Mouse (Mus musculus) cerebellum, adult 8-10 months (tissue): ENCODE measurements at regions not wholly inside any gene's neighbourhood (a gene's known extent, or its start where the extent isn't known, plus 50 kb on each side); places are given as distances from the start of the nearest gene placed in this dataset.

Source experiments
- DNase-seq: peaks from one replicate; pipeline ENCODE4 v3.0.0; 2022

DNA sequence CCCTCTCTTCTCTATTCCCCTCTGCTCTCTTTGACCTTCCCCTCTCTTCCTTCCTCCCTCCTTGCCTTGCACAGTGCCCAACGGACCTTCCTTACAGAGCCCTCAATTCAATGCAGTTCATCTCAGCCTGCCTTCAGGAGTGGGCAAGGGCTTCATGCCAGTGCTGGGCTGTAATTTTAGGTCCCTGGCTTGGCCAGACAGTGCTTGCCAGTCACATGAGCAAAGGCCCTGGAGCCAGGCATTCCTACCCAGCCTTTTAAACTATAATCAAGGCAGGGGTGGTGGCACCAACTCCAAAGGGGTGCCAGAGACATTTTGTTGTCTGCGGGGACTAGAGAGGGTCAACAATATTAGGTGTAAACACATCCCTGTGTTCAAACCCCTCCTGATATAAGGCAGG lies 150.9 kb downstream of the Efnb1 start:
- DNase-seq, result no peak

DNA sequence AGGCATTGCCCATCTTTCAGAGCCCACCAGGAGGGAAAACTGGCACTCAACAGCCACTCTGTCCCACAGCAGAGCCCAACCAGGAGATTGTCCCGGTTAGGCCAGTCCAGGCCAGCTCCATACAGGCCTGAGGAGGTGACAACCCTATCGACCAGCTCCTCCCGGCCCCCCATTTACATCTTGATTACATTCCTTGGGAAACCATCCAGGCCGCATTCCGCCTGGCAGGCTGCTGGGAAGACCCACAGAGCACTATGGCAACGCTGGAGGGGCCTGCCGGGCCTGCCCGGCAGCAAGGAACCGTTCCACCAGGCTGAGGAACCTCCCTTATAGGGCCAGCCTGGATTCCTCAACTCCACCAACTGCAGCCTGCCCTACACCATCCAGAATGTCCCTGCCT lies 149.7 kb downstream of the Efnb1 start:
- DNase-seq, result no peak

DNA sequence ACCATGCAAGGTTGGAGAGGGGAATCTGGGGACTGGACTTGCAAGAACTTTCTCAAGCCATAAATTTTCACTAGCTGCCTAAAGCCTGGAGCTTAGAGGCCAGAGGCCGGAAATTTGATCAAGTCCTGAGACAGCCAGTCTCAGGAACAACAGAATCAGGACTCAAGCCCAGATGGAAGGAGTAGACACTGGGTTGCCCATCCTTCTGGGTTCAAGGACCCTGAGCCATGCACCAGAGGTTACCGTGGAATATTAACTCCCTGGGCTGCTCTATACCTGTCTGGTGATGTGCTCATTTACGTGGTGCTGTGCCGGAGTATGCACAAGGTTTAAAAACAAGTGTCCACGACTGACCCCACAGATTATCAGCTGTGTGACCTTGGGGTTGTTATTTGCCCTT lies 145.1 kb downstream of the Efnb1 start:
- no peak for DNase-seq

DNA sequence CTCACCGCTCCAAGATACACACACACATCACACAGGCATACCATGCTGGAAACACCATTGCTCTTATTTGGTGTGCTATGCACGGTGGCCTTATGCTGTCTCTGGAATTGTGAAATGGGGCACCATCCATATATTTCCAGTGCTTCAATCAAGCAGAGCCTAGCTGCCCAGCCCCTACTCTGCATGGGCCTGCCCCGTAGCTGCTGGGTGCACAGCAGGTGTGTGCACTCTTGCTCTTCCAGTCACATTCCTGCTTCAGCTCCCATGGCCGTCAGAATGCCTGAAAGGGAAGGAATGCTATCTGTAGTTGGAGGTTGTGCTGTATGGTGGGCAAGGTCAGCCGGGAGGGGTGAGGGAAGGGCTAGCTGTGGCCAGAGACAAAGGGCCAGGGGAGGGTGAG lies 144.6 kb downstream of the Efnb1 start:
- DNase-seq, result no peak

DNA sequence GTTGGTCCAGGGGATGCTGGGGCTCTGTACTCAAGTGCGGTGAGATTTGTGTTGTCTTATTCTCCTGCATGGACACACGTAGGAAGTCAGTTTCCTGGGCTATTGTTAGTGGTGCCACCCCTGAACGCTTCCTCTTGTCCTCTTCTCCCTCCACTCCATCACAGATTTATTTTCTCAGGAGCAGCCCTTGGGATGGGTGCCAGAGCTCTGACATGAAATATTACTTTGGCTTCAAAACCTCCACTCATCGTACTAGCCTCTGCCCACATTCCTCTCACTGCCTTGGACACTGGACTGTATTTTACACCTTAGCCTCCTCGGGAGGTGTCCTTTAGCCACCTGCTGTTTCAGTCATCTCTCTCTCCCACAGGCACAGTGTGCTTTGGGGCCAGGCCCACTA lies 139.6 kb downstream of the Efnb1 start:
- no peak for DNase-seq

DNA sequence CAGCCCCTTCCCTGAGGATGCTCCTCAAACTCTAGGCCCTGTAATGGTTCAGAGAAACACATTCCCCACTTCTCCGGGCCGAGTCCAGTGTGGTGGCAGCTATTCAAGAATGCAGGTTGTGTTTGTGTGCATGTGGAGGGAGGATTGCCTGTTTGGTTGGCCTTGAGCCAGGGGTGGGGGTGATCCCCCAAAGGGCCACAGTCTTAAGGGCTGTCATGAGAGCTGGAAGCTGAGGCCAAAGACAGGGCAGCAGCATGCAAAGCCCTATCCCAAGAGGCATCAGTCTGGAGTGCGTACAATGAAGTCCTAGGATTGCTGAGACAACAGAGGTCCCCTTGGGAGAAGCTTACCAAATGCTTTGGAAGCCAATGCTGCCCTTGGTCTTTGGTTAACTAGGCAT lies 136.0 kb downstream of the Efnb1 start:
- no peak for DNase-seq

DNA sequence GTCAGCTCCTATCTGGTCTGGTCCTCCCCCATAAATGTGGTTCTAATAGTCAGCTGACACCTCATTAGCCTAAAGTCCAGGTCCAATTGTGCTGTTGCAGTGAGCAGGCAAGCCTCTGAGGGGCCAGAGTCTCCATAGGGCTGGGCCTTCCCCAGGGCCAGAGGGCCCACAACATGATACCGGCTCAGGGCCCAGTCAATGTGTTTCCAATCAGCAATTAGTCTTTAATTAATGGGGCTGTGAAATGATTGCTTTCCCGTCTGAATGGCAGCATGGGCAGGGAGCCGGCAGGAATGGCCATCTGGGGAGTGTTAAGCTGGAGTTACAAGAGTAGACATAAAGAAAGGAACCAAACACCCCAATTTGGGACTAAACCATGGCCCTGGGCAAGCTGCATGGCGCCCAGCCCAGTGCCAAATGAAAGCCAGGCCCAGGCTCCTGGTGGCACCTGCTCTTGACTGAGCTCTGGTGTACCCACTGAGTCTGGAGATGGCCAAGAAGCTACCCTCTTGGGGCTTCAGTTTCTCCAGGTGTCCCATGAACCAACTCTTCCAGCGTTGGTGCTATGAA lies 113.2 kb downstream of the Efnb1 start:
- no peak for DNase-seq

DNA sequence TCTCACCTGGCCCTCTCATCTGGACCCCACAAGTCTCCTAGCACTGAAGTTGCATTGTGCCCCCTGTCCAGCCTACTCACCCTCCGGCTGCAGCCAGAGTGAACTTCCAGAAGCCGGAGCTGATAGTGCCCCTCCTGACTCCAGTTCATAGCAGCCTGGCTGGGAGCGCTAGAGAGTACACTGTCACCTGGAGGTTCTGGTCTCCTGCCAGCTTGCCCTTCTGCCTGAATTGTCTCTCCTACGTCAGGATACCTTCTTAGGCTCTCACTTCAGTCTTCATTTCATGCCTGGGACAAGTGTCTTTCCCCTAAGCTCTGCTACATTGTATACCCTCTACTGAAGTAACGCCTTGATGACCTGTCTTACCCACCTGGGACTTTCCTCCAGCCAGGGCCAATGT lies 112.3 kb downstream of the Efnb1 start:
- DNase-seq, result no peak

DNA sequence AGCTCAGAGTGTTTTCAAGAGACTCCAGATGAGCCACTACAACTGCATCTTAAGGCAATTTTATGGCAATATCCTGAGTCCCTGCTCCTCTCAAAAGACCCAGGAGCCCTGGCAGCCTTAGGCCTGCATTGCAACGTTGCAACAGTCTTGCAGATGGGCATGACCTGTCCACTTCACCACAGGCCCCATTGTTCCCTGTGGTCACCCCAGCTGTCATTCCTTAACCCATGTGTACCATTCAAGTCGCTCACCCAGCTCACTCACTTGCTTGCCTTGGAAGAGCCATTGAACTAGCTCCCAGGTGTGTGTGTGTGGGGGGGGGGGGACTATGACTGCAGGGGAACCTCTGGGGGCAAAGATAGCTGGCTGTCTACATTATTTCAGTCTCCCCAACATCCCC lies 110.8 kb downstream of the Efnb1 start:
- peak; percentile 16 for DNase-seq

DNA sequence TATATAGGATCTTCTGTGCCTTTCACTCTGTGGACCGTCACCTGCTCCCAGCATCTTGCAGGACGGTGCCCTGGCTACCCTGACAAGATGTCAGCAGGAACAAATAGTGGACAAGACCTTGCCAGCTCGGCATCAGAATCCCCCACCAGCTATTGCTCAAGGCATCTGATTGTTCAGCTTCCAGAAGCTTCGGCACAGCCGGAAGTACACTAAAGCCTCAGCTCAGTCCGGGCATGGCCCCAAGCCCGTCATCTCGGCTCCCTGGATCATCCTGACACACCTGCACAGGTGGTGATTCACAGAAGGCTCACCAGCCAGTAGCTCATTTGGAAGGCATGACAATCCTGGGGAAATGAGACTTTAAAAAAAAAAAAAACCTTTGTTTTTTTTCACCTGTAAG lies 110.1 kb downstream of the Efnb1 start:
- DNase-seq, result no peak

DNA sequence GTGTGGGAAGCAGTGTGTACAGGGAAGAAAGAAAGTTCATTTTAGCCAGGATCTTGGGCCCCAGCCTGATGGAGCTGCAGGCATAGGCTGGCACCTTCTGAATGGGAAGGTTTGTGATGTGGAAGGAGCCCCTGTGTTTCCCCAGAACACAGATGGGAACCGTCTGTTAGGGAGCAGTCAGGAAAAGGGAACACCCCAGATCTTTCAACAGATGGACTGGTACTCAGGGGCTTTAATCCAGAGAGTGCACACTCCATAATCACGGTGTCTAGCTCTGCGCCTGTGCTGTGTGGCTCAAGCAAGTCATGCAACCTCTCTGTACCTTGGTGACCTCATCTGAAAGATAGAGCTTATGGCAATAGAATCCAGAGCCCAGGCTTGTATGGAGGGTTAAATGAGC lies 109.6 kb downstream of the Efnb1 start:
- no peak for DNase-seq

DNA sequence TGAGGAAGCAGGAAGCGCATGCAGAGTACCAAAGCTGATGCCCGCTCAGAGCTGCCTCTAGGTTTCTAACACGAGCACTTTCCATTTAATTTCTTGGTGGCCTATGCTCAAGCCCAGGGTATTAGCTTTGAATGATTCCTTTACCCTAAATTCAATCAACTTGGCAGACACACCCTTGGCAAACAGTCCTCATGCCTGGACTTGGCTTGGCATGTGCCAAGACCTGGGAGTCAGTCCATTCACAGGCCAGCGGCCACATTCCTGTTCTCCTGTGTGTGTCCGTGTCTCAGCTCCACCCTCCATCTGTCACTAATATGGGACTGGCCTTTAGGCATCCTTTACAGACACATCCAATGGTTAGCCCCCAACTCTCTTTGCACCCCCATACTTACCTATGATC lies 107.3 kb downstream of the Efnb1 start:
- no peak for DNase-seq

DNA sequence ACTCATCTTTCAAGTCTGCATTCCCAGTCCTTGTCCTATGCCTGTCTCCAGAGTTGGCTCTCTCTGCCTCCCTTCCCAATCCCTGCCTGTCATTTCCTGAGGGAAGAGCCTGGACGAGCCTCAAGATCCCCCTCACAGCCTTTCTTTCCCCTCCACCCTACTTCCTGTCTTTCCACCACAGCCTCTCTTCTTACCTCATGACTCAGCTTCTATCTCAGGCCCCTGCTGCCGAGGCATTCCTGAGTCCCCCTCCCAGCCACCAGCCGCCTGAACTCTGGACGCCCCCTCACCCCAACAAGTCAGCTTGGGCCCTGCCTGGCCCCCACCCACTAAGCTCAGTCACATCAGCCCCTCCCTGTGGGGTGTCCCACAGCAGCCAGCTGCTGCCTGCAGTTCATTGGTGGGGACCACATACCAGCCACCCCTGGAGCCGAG lies 105.8 kb downstream of the Efnb1 start:
- no peak for DNase-seq

DNA sequence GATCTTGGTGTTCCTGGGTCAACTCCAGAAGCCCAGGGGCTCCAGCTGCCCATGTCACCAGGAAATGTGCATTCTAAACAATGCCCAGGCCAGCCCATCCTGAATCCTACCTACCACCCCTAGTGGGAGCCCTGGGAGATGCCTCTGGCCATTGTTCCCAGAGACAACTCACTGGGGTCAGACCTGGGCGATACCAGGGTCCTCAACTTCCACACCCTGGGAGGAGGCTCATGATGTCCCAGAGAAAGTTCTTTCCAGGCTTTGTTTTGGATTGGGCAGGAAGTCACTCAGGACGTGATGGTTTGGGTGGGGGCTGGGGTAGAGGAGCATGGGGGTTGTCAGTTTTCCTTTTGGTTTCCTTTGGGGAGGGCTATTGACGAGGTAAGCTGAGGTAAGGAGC lies 97.1 kb downstream of the Efnb1 start:
- DNase-seq, result no peak

DNA sequence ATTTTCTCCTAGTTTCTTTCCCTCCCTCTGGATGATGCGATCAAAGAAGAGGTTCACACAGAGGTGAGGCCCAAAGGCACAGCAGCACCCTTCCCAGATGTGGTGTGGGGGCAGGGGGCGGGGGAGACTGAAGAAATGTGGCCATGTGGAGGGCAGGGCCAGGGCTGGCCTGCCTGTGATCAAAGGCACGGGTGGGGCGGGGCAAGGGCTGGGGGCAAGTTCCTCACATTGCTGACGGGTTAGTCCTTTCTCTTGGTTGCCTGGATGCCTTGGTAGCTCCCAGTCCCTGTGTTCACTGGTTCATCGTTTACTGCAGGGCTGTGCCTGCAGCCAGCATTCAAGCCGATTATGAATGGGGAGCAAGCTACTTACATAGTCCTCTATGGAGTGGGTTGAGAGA lies 96.4 kb downstream of the Efnb1 start:
- DNase-seq, result no peak

DNA sequence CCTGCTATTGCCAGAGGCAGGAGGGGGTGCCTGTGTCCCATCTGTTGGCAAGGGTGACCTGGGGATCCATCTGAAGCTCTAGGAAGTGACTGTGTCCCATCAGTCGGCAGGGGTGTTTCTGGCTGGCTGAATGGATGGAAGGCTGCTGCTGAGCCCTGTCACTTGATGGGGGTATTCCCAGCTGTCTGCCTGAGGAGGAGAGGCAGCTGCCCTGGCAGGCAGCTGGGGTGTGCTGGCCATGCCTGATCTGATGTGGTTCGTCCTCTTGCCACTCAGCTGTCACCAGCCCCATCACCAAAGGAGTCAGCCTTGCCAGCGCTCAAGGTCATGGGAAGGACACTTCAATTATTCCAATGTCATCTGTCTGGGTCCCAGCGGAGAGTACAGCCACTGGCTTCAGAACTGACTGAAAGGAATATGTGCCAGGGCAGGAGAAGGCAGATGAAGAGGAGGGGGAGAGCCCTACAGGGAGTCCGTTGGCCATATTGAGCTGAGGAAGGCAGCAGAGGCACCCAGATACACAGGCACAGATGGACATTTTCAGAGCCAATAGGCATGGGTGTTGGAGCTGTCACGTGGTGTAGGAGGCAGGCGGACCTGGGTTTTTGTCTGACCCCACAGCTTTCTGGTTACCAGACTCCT lies 89.3 kb downstream of the Efnb1 start:
- no peak for DNase-seq

DNA sequence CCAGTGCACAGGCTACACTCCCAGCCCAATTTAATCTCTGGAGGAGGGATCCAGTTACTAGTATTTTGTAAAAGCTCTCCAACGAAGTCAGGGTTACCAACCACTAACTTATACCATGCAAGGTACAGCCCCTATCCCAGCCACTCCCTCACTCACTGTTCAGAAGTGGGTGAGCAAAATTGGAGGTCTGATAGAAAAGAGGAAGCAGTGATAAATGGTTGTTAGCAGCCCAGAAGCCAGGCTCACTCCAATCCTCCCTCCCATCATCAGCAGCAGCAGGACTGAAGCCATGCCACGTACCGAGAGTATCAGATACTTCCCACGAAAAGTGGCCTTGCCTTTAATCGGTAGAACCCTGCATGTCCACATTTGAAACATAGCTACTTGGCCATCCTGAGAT lies 86.1 kb downstream of the Efnb1 start:
- DNase-seq, result no peak

DNA sequence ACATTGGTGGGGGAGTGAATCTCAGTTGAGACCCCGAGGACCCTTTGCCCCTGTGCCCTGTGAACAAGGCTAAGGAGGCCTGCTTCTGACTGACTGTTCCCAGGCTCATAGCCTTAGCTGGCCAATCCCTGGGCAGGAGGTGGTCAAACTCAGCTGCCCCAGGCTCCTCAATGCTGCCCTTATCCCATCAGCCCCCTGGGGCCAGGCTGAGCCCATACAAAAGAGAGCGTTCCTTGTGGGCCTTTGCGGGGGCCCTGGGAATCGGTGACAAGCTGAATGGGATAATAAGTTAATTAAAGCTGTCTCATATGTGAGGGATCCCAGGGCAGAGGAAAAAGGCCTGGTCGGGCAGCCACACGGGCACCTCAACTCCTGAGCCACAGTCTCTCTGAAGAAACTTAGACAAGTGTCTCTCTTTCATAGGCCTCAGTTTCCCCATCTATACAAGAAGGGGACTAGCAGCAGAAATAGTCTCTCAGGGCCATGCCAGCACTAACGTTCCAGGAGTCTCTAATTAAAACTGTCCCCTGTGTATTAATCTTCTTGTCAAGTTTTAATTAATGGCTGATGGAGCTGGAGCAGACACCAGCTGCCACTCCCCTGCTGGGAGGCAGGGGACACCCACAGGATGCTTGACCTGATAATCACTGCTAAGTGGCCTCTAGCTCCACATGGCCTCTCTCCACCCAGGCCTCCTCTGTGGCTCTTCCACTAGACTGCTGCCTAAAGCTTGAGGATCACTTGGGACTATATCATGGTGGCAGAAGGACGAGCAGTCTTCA lies 84.9 kb downstream of the Efnb1 start:
- no peak for DNase-seq

DNA sequence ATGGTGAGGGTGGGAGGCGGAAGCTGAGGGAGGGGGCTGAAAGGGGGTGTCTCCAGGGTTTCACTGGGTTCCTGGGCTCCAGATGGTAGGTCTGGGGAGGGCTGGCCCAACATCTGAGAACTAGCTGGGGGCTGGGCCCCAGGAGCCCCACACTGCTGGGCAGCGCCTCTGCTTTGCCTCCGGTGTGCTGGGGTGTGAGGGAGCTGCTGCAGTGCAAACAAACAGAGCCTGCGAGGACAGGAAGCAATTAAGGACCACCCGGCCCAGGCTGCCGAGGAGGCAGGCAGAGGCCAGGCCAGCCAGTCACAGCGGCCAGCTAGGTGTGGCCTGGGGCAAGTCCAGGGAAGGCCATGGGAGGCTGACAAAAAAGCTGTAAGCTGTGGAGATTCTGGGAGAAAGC lies 82.3 kb downstream of the Efnb1 start:
- DNase-seq, result no peak

DNA sequence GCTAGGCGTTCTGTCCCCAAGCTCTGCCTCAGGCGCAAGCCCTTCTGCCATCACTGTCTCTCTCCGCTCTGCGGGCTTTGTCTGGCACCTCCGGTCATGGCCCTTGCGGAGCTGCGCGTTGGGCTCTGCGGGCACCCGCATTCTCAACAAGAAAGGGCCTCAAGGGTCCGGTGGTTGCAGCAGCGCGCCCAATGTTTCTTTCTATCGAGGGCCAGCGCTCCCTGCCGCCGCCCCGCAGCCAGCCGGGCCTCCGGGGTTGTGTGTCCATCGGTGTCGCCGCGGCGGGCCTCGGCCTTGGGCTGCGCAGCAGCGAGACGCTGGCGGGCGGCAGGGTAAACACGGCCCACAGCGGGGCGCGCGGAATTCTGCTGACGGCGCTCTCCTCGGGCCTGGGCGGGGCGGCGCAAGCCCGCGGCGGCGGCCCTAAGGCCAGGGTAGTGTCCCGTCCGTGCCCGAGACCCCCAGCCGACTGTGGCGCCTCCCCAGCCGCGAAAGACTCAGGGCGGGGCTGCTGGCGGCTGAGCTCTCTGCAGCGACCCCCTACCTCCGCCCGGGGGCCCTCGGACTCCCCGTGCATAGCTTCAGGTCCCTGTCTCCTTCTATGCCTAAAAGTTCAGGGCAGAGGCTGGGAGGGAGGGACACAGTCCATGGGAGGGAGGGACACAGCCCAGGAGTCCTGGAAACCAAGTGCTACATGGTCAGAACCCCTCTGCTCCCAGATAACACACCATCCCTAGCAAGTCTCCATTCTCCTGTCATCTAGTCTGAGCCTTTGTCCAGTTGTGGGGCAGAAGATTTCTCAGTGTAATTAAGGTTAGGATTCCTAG lies 80.9 kb downstream of the Efnb1 start:
- DNase-seq, result peak; percentile 25

DNA sequence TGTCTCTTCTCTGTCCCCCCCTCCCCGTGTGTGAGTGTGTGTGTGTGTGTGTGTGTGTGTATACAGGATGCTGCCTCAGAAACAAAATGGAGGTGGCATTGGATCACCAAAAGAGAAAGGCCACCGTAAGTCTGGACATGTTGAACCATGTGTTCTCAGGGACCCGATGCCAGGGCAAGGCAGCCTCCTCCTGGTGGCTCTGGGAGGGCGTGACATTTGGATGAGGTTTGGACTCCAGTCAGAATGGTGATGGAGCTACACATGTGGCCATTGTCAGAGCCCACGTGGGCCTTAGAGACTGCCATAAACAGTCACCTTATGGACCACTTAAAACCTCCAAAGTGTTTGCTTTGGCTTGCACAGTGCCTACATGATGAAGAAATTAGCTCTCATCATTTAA lies 80.0 kb downstream of the Efnb1 start:
- DNase-seq, result no peak

DNA sequence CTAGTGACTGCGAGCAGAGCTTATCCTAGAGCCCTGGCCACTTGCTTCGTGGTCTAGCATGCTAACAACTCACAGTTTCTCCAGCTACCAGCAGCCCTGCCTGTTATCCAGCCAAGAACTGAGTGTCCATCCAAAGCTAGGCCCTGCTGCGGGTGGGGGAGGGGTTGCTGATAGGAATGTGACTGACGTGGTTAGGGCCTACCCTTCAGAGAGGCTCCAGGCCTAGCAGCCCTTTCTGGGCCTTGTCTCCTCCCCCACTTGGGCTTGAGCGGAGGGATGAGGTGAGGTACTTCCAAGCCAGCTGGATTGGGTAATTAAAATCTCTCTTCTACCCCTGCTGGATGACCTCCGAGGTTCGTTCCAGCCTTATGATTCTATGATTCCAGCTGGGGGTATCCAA lies 79.2 kb downstream of the Efnb1 start:
- DNase-seq, result no peak

DNA sequence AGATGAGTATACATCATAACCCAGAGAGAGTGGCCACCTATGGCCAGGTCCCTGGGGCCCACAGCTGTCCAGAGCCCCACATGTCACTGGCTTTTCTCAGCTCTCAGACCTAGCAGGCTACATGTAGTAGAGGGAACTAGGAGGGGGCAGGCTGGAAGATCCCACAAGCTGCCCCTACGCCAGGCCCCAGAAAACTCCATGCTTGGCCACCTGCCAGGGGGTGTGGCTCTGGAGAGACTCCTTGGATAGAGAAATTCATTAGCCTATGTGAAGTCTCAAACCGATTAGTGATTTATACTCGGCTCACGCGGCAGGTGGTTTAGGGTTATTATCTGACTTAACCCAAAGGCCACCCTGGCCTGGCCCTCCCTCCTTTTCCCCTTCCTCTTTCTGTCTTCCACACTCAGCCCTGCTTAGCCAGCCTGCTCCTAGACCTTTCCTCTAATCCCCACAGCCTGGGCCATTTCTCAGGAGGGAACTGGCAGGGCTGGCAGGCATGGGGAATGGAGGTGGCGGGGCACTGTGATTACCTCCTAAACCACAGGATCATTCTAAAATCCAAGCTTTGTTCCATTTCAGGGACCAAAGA lies 77.7 kb downstream of the Efnb1 start:
- DNase-seq, result no peak
